Mouse (Mus musculus) cortical plate, adult 2 months (tissue): ENCODE measurements around the gene Ilk.

Experiments
- CTCF ChIP-seq: fragments of 200-500 bp; IDR thresholded peaks from 2 replicates; pipeline ENCODE4 v1.5.1; 2011; ENCODE audit warnings: mild to moderate bottlenecking, control low read depth, low read length; ENCODE audit not compliant: insufficient read depth; ENCODE audit errors: extremely low read depth
- POLR2A ChIP-seq: fragments of 200-500 bp; IDR thresholded peaks from 2 replicates; pipeline ENCODE4 v1.6.1; 2011; ENCODE audit warnings: mild to moderate bottlenecking, low read length, control low read depth; ENCODE audit not compliant: insufficient read depth; ENCODE audit errors: extremely low read depth

GRCm38 (mm10) chr7:105736264-105736901, at the start of gene Ilk:
- TF ChIP-seq POLR2A = 0 out of 2 replicates have a peak, but pooled peaks have one; percentile 10
- TF ChIP-seq CTCF = no peak
